Mouse (Mus musculus): Measurements from ENCODE around the gene Luzp1.

The Luzp1 gene

DNA sequence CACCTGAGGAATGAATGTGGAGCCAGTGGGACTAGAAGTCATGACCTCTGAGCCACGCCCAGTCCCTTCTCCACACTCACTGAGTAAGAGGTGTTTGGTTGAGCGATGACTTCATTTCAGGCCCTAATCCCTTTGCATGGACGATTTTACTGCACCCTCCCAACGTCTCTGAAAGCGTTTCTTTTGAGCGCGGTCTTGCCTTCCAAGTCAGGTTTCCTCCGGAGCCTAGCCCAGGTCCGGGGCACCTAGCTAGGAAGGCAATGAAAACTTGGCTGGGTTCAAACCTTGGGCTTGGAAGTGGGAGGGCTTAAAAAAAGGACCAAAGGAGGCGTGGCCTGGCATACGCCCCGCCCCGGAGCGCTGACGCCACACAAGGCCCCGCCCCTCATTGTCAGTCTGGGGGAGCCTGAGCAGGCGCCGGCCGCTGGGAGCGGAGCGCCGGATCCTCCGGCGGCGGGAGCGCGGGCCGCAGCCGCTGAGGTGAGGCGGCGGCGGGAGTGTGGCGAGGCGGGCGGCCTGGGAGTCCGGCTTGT, at the start of gene Luzp1:
Gene Luzp1, plus strand, starts transcription at position 391 of the 533 bp plus-strand sequence.
- DNase-seq (ENCODE audit: low spot score) = peak; percentile 97

- DNase-seq (ENCODE audit: low spot score) = no peak
These were observed 46.3 kb upstream of the Luzp1 start, which contains the start of gene Htr1d for GRCm38 (mm10) chr4:136423224-136423623. TSS of gene Htr1d (plus strand) at chr4:136423524.

GRCm38 (mm10) chr4:136424120-136424999, 45.2 kb upstream of the Luzp1 start:
- peak; percentile 50 for DNase-seq (ENCODE audit: low spot score)

- DNase-seq (ENCODE audit: low spot score) = peak; percentile 64
These were observed 44.6 kb upstream of the Luzp1 start for GRCm38 (mm10) chr4:136425000-136425288.

DNA sequence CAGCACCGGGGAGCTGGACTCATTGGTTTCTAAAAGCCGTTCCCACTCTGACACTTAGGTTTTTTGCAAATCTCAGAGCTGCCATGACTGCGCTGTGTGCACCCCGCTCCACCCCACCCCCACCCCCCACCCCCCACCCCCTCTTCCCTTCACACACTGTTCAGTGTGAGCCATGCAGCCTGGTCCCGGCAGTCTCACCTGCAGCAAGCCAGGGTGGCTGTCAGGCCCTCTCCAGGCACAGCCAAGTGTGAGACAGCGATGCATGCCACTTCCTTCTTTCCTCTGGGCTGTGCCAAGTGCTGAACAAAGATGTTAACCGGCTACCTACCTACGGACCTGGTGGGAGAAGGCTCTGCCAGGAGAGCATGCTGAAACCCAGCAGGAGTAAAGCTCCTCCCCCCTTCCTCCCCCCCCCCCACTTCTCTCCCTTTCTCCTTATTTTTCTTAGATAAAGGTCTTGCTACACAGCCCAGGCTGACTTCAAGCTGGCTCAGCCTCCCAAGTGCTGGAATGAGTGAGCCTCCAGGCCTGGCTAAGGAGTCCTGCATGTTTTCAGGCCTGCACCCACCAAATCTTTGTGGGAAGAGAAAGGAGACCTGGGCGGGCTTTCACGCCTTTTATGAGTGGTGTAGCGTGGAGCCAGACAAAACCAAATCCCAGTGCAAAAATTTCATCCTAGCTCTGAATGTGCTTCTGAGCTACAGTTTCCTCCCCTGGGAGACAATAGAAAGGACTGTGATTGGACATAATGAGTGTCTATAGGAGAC, 38.8 kb upstream of the Luzp1 start:
- DNase-seq (ENCODE audit: low spot score) = no peak

DNA sequence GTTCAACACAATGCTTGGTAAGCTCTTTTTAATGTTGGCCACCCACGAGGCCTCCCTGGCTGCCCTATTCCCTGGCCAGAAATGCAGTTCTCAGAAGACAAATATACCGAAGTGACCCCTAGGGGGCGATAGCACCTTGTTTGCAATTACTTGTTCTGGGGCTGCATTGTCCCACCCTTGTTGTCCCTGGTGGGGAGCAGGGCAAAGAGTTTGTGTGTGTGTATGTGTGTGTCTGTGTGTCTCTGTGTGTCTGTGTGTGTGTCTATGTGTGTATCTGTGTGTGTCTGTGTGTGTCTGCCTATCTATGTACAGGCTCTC, 38.2 kb upstream of the Luzp1 start:
- DNase-seq (ENCODE audit: low spot score) = peak; percentile 81

DNA sequence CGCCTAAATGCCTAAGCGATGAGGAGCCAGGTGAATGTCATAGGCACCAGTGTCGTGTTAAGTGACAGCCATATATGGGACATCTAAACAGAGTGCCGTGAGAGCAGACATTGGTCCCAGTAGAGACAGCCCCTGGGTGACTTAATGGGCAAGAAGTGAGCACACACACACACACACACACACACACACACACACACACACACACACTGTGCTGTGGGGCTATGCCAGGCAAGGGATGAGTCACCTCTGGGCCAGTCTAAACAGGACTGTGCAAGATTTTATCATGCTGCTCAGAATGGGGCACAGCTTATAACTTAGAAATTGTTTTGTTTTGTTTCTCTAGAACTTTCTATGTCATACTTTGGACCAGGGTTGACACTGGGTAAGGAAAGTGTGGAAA, 35.5 kb upstream of the Luzp1 start:
- no peak for DNase-seq (ENCODE audit: low spot score)

DNA sequence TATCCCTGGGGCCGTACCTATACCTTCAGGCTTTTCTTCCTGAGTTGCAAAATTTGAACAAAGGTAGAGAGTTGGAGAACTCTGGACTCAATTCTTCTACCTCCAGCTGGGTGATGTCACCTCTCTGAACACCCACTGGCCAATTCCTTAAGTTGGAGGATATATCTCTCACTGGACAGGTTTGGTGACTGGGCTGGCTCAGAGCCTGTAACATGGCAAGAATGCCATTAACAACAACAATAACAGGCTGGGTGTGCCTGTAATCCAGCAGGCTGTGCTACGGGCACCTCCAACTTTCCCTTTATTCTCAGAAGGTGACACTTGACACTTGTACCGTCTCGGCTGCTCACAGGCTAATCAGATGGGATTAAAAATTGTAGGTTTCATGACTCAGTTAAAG, 30.5 kb upstream of the Luzp1 start:
- no peak for DNase-seq (ENCODE audit: low spot score)

DNA sequence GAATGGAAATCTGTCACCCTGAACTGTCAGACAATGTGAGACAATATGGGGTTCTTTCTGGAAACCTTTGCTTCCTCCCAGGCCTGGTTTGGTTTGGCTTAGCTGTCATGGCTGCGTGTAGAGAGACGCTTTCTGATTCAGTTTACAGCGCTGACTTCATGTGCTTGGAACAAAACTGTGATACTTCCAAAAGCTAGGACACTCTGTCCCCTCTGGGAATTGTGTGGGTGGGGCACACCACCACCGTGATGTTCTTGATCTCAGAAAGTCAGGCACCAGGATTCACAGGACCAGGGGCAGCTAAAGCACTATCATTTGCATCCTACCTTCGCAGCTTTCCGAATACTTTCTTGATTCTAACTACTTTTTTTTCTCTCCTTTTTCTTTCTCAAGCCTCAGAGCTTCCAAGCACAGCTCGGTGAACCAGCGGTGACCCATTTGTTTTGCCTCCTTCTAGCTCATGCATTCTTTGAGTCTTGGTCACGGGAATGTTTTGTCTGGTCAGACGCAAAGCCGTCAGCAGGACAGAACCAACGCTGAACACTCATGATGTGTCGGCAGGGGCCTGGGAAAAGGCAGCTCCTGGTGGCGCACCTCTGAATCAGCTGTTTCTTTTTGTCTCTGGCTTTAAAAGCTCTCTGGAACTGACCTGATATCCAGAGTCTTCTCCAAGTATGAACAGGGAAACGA, 28.1 kb upstream of the Luzp1 start:
- DNase-seq (ENCODE audit: low spot score) = no peak

GRCm38 (mm10) chr4:136444561-136444960, 25.0 kb upstream of the Luzp1 start:
- DNase-seq (ENCODE audit: low spot score) = no peak

DNA sequence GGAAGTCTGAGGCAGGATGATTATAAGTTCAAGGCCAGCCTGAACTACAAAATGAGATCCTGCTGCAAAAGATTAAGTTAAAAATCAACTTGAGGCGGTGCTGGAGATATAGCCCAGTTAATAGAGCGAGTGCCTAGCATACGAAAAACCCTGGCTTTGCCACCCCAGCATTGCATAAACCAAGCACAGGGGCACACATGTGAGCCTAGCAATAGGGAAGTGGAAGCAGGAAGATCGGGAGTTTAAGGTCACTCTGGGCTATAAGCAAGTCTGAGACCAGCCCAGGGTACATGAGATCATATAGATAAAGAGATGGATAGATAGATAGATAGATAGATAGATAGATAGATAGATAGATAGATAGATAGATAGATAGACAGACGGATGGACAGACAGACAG, 19.8 kb upstream of the Luzp1 start:
- no peak for DNase-seq (ENCODE audit: low spot score)

DNA sequence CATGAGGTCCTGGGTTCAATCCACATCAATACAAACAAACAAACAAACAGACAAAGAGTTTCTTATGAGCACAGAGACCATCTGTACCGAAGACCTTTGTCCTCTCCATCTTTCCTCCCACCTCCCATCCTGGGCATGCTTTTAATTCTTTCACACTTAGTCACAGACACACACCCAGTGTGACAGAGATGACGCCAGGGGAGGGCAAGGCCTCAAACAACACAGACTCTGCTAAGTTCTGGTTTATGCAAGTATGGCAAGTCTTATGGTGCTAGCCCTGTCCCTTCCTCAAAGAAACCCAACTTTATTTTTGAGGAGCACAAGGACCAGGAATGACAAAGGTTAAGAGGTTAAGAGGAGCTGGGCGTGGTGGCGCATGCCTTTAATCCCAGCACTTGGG, 19.3 kb upstream of the Luzp1 start:
- no peak for DNase-seq (ENCODE audit: low spot score)

- DNase-seq (ENCODE audit: low spot score) = no peak
These were observed 18.0 kb upstream of the Luzp1 start for GRCm38 (mm10) chr4:136451564-136451963.

DNA sequence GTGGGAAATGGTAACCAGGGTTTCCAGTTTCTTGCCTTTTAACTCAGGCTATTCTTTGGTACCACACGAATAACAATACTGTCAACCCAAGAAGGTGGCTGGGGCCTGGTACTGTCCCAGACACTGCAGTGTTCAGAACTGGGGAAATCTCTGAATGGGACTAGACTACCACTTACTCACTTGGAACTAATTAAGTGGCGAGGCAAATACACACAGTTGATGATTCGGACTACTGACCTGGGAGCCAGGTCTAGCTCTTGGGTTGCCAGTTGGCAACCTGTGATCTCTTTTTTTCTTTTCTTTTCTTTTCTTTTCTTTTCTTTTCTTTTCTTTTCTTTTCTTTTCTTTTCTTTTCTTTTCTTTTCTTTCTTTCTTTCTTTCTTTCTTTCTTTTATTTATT, 17.3 kb upstream of the Luzp1 start:
- no peak for DNase-seq (ENCODE audit: low spot score)

- DNase-seq (ENCODE audit: low spot score) = no peak
These were observed 16.8 kb upstream of the Luzp1 start for GRCm38 (mm10) chr4:136452792-136453191.

DNA sequence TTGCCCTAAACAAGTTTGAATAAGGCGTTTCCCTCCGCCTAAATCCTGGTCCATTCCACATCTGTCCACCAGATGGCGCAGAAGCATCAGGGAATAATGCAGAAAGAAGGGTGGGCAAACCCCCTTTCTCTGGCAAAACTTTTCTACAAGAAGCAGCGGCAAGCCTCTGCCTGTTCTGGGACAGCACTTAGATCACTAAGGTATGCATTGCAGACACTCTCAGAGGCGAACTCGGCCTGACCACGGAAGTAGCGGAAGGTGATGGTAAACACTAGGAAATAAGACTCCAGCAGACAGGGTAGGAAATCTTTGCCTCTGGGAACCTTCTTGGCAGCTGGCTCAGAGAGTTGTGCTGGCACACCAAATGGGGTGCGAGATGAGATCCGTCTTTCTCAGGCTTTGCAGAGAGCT, 14.7 kb upstream of the Luzp1 start:
- peak; percentile 89 for DNase-seq (ENCODE audit: low spot score)

DNA sequence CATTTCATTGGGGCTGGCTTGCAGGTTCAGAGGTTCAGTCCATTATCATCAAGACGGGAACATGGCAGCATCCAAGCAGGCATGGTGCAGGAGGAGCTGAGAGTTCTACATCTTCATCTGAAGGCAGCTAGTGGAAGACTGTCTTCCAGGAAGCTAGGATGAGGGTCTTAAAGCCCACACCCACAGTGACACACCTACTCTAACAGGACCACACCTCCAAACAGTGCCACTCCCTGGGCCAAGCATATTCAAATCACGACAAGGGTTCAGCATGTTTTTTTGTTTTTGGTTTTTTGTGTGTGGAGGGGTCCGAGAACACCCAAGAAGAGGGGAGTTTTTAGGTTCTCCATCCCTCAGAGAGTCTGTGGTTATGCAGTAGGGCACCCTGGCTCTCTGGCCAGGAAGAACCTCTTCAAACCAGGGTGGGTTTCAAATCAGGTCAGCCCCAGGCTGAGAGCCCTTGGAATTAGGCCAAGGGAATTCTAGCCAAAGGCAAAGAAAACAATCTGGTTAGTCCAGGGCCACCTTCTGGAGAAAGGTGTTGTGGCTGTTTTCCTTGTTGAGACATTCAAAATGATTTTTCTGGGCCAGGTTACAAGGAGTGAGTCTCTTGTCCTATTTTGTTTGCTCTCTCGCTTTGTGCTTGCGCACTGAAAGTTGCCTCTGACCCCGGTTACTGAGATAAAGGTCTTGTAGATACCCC, 12.9 kb upstream of the Luzp1 start:
- DNase-seq (ENCODE audit: low spot score) = no peak

DNA sequence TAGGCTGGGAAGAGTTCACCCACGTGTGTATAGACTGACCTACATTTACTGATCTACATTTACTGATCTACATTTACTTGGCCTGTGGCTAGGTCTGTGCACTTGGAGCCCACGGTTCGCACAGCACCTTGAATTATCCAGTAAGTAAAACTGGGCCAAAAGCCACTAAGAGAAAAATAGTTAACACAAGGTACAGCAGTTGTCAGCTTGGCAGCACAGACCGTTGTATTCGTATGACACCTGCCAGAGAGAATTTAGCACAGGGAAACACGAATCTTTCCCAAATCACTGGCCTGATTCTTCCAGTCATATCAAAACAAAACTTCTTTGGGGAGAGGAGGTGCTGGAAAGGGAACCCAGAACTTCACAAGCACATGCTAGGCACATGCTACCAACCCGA, 11.3 kb upstream of the Luzp1 start:
- no peak for DNase-seq (ENCODE audit: low spot score)

GRCm38 (mm10) chr4:136459210-136459609, 10.4 kb upstream of the Luzp1 start:
- no peak for DNase-seq (ENCODE audit: low spot score)

DNA sequence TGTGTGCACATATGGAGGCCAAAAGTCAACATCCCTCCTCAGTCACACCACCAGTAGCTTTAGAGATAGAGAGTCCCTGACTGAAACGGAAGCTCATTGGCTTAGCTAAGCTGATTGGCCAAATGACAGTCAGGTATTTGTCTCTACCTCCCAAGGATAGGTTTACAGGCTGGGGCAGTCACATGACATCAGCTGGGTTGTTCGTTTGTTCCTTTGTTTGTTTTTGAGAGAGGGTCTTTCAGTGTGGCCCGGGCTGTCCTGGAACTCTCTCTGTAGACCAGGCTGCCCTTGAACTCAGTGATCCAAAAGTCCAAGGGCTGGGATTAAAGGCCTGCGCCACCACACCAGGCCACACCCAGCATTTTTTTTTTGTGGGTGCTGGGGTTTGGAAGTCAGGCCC, 8.4 kb upstream of the Luzp1 start:
- DNase-seq (ENCODE audit: low spot score) = no peak

- no peak for DNase-seq (ENCODE audit: low spot score)
These were observed 7.8 kb upstream of the Luzp1 start for GRCm38 (mm10) chr4:136461761-136462085.
